Mouse (Mus musculus): ENCODE measurements around the gene Gm13288. TPM values are rescaled to one million over a fixed set of nuclear protein-coding genes. Genes with fewer than 3 reads are reported as not detected.

Gm13288 gene
- total RNA-seq, 2 experiments from 2014 or later, result not detected

DNA sequence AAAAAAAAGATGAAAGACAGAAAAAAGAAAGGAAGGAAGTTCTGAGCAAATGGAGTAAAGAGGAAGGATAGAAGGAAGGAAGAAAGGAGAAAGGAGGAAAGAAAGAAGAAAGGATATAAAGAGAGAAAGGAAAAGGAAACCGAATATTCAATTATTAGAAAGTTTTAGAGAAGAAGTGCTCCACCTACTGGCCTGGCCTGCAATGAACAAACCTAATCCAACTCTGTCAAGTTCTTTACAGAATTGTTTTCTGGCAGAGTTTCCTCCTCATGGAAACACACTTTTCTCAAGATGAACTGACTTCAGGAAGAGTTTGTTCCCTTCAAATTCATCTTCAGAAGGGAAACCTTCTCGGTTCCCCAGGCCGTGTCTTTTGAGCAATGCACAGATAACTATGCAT, 33.5 kb downstream of the Gm13288 start:
- intact Hi-C loops (cut with DNase I), result no loop called here
- H3K27ac ChIP-seq, result no peak overlapping the region
- TF ChIP-seq CTCF (IDR thresholded peaks at IDR 0.05), result peak; percentile 77
- DNase-seq (ENCODE audit: extremely low spot score in 1 of 2, low spot score in 2 of 2), result no peak
- H3K4me3 ChIP-seq, result no peak overlapping the region

DNA sequence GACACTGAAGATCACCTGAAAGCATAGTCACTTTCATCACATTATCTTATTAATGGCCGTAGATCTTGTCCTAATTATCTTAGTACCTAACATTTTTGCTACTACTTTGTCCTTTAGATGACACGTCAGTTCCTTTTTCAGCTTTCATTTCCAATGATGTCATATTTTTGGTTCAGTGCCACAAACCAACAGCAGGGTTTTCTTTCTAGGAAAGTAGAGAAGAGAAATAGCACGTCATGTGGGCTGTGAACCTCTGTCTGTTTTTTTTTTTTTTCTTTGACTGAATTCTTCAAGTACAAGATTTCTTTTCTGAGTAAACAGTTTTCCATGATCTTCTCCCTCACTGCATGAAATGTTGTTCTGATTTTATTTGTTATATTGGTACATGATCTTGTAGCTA, 34.7 kb downstream of the Gm13288 start:
- no peak overlapping the region for H3K27ac ChIP-seq
- no peak overlapping the region for H3K4me3 ChIP-seq
- intact Hi-C loops (cut with DNase I), result no loop called here
- no peak for TF ChIP-seq CTCF (IDR thresholded peaks at IDR 0.05)
- no peak for DNase-seq (ENCODE audit: extremely low spot score in 1 of 2, low spot score in 2 of 2)

DNA sequence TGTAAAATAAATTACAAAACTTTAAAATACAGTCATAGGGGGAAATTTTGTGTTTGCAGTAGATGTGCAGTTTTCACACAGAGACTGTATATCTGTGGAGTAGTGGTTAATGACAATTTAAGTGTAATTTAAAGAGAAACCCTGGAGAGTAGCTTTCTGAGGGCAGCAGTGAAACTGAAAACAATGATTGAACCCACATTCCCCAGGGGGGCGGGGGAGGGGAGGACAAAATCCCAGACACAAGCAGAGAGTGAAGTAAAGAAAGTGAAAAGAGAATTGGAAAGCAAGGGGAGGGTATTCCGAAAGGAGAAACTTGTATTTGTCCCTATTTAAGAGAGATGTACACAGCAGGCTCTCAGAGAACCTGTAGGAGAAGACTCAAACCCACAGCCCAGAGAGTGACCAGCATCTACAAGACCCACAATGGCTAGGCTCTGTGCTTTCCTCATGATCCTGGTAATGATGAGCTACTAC, 36.1 kb downstream of the Gm13288 start, which contains the start of gene Ifna4:
Gene Ifna4 (plus strand): TSS at position 424 of the 474 bp plus-strand sequence.
- no peak for TF ChIP-seq CTCF (IDR thresholded peaks at IDR 0.05)
- DNase-seq (ENCODE audit: extremely low spot score in 1 of 2, low spot score in 2 of 2), result no peak
- no peak within 1 kb of the TSS for H3K4me3 ChIP-seq
- intact Hi-C loops (cut with DNase I), result no loop called here
- no peak within 1 kb of the TSS for H3K27ac ChIP-seq

DNA sequence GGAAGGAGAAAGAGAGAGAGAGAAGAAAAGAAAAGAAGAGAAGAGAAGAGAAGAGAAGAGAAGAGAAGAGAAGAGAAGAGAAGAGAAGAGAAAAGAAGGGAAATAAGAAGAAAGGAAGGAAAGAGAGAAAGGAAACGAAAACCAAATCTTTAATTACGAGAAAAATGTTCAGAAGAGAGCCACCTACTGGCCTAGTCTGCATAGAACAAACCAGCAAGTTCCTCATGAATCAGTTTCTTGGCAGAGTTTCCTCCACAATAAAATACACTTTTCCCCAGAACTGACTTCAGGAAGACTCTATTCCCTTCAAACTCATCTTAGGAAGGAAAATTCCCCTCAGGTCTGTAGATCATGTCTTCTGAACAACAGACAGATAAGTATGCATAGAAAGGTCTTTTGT, 40.0 kb downstream of the Gm13288 start:
- Histone ChIP-seq H3K27ac (no peak overlapping the region), H3K4me3 (no peak overlapping the region)
- peak; percentile 51 for TF ChIP-seq CTCF (IDR thresholded peaks at IDR 0.05)
- DNase-seq (ENCODE audit: extremely low spot score in 1 of 2, low spot score in 2 of 2), result no peak
- intact Hi-C loops (cut with DNase I), result no loop called here

DNA sequence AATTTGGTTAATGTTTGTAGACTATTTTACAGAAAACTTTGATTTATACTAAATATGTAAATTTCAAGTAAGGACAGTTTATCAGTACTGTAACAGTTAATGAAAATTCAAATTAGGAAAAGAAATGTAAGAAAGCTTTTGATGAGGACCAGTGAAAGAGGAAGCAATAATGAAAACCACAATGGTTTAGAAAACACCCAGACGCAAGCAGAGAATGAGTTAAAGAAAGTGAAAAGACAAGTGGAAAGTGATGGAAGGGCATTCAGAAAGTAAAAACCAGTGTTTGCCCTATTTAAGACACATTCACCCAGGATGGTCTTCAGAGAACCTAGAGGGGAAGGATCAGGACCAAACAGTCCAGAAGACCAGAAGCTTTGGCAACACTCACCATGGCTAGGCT, 44.4 kb downstream of the Gm13288 start, which contains the start of gene Ifna1:
Gene Ifna1 (plus strand): TSS at position 390 of the 400 bp plus-strand sequence.
- no peak for TF ChIP-seq CTCF (IDR thresholded peaks at IDR 0.05)
- intact Hi-C loops (cut with DNase I), result no loop called here
- no peak for DNase-seq (ENCODE audit: extremely low spot score in 1 of 2, low spot score in 2 of 2)
- Histone ChIP-seq H3K27ac (no peak within 1 kb of the TSS), H3K4me3 (no peak within 1 kb of the TSS)

DNA sequence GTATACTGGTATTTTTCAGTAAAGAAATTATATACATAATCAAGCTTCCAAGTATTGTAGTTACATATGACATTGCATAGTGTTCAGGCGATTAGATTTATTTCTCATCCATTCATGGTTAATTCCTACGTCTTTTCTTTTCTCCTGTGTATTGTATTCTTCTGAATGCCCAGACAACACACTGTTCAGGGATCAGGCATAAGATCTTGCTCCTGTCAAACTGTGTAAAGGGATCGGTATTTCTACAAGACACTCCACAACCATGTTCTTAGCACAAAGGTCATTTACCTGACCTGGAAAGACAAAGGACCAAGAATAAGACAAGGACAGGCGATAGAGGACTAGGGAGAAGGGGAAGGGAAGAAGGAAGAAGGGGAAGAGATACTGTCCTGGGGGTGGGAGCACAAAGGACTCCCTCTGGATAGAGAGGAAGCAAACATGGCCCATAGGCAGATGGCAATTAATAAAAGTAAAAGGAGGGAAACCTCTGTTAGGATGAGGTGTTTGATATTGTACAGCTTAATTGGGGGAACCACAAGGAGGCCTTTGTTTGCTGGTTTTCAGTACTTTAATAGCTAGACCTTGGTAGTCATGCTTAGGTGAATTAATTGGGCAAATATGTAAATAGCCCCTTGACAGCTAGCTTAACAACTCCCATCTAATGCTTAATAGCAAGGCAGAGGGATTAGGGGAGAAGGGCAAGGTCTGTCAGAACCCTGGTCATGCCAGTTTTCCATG, 45.9 kb downstream of the Gm13288 start:
- no peak for TF ChIP-seq CTCF (IDR thresholded peaks at IDR 0.05)
- DNase-seq (ENCODE audit: extremely low spot score in 1 of 2, low spot score in 2 of 2), result no peak
- intact Hi-C loops (cut with DNase I), result no loop called here

More for the DNA sequence above, 45.9 kb downstream of the Gm13288 start:
- Histone ChIP-seq H3K4me3 (no peak overlapping the region), H3K27ac (no peak overlapping the region)

Other genes with a start within 250 kb of the Gm13288 start
- gene Ifna15, start 247.3 kb upstream of the Gm13288 start, total RNA-seq (2021), result not detected
- not detected for gene Ifna14, start 233.7 kb upstream of the Gm13288 start, total RNA-seq (2021)
- not detected for gene Ifna9, start 213.1 kb upstream of the Gm13288 start, total RNA-seq (2021)
- not detected for gene Ifna12, start 202.2 kb upstream of the Gm13288 start, total RNA-seq (2021)
- gene C87499, start 171.1 kb upstream of the Gm13288 start, total RNA-seq (2021), result not detected
- gene Ifna13, start 161.1 kb upstream of the Gm13288 start, total RNA-seq (2021), result not detected
- not detected for gene Ifna16, start 128.6 kb upstream of the Gm13288 start, total RNA-seq (2021)
- not detected for gene Ifna2, start 121.6 kb upstream of the Gm13288 start, total RNA-seq (2021)
- not detected for gene Ifnab, start 114.2 kb upstream of the Gm13288 start, total RNA-seq (2021)
- gene Gm26566, start 83.7 kb upstream of the Gm13288 start, total RNA-seq (2021), result 1 to 10 TPM in 1 of 2 experiments, under 1 TPM in 1; 0.79 to 1.1 TPM
- gene Klhl9, start 83.1 kb upstream of the Gm13288 start, total RNA-seq (2021), result 10 to 100 TPM; 96.7 to 97.8 TPM
- not detected for gene Gm13271, start 50.7 kb upstream of the Gm13288 start, total RNA-seq (2021)
- gene Gm13283, start 45.4 kb upstream of the Gm13288 start, total RNA-seq (2021), result not detected
- gene Gm13290, start 31.7 kb upstream of the Gm13288 start, total RNA-seq (2021), result not detected
- gene Gm13289, start 28.6 kb upstream of the Gm13288 start, total RNA-seq (2021), result not detected
- gene Gm13272, start 25.7 kb upstream of the Gm13288 start, total RNA-seq (2021), result not detected
- gene Ifnz, start 23.4 kb upstream of the Gm13288 start, total RNA-seq (2021), result not detected
- not detected for gene Gm13276, start 19.8 kb upstream of the Gm13288 start, total RNA-seq (2021)
- not detected for gene Gm13277, start 16.9 kb upstream of the Gm13288 start, total RNA-seq (2021)
- gene Gm13278, start 14.0 kb upstream of the Gm13288 start, total RNA-seq (2021), result not detected
- gene Gm13275, start 11.0 kb upstream of the Gm13288 start, total RNA-seq (2021), result not detected
- not detected for gene Gm13279, start 8.1 kb upstream of the Gm13288 start, total RNA-seq (2021)
- not detected for gene Gm13285, start 5.9 kb upstream of the Gm13288 start, total RNA-seq (2021)
- gene Gm13287, start 2.3 kb upstream of the Gm13288 start, total RNA-seq (2021), result not detected
- not detected for gene Ifna7, start 10.7 kb downstream of the Gm13288 start, total RNA-seq (2021)
- not detected for gene Ifna11, start 14.4 kb downstream of the Gm13288 start, total RNA-seq (2021)
- gene Ifna6, start 21.9 kb downstream of the Gm13288 start, total RNA-seq (2021), result not detected
- not detected for gene Ifna5, start 30.0 kb downstream of the Gm13288 start, total RNA-seq (2021)
- gene Ifna4, start 36.3 kb downstream of the Gm13288 start, total RNA-seq (2021), result not detected
- not detected for gene Ifna1, start 44.6 kb downstream of the Gm13288 start, total RNA-seq (2021)
- not detected for gene Ifne, start 74.7 kb downstream of the Gm13288 start, total RNA-seq (2021)